Mouse (Mus musculus) CH12.LX (cell line): ENCODE results near the gene Rnf151. TPM values are rescaled to one million over a fixed set of nuclear protein-coding genes. Genes with fewer than 3 reads are reported as not detected.
A peak's percentile ranks its signal among the peaks of the same experiment; 100 is the strongest.

Source experiments
- DNase-seq: peaks from one replicate; pipeline ENCODE4 v3.0.0-alpha.2; 2013; ENCODE audit errors: extremely low read depth
- H3K27ac ChIP-seq: 2 replicates; pipeline ENCODE4 v1.5.1; 2012; ENCODE audit warnings: low read depth, mild to moderate bottlenecking, control low read depth, moderate library complexity; ENCODE audit not compliant: insufficient read depth
- H3K27me3 ChIP-seq: replicated peaks from 2 replicates; pipeline ENCODE3; 2012; ENCODE audit warnings: inconsistent platforms
- H3K36me3 ChIP-seq, 2 experiments: replicated peaks in 1 of 2; 2 replicates each; pipeline versions ENCODE3 to v1.6.1; 2012; ENCODE audit warnings: inconsistent platforms in 1 of 2, low read length in 1 of 2, mild to moderate bottlenecking in 1 of 2, mixed read lengths in 1 of 2, moderate library complexity in 1 of 2; ENCODE audit not compliant: control insufficient read depth in 1 of 2, insufficient read depth in 1 of 2
- H3K4me1 ChIP-seq, 2 experiments: 2 replicates each; pipeline ENCODE4 v1.6.1; 2012; ENCODE audit warnings: inconsistent platforms in 1 of 2, moderate library complexity in 1 of 2; ENCODE audit not compliant: insufficient read depth in 2 of 2, control insufficient read depth in 1 of 2
- H3K4me2 ChIP-seq: 2 replicates; pipeline ENCODE4 v1.6.1; 2012; ENCODE audit warnings: low read depth, mild to moderate bottlenecking, control low read depth; ENCODE audit not compliant: poor library complexity, insufficient read depth, severe bottlenecking
- H3K4me3 ChIP-seq, 3 experiments: fragments of 150-350 bp in 1 of 3; sonication (generic) in 1 of 3; replicated peaks in 1 of 3; 2 replicates each; pipeline versions ENCODE3 to v1.5.1; 2011 to 2012; ENCODE audit warnings: low read depth in 2 of 3, low read length in 2 of 3, mild to moderate bottlenecking in 2 of 3, moderate library complexity in 2 of 3, control low read depth in 1 of 3, improper control_type of control experiment in 1 of 3, inconsistent platforms in 1 of 3, mixed read lengths in 1 of 3; ENCODE audit not compliant: poor library complexity in 1 of 3
- H3K79me2 ChIP-seq: replicated peaks from 2 replicates; pipeline ENCODE4 v1.6.1; 2012; ENCODE audit warnings: mild to moderate bottlenecking, moderate library complexity; ENCODE audit not compliant: control insufficient read depth, poor library complexity, insufficient read depth, severe bottlenecking; ENCODE audit errors: extremely low read depth
- H3K9ac ChIP-seq: 2 replicates; pipeline ENCODE4 v1.6.1; 2012; ENCODE audit warnings: low read depth, mild to moderate bottlenecking, control low read depth, moderate library complexity; ENCODE audit not compliant: insufficient read depth
- H3K9me3 ChIP-seq: replicated peaks from 2 replicates; pipeline ENCODE3; 2012; ENCODE audit warnings: low read length, inconsistent platforms, mixed read lengths
- BHLHE40 ChIP-seq: IDR thresholded peaks from 2 replicates; pipeline ENCODE4 v1.6.1; 2011; ENCODE audit warnings: mild to moderate bottlenecking, low read depth, low read length, improper control_type of control experiment
- CHD1 ChIP-seq: IDR thresholded peaks from 2 replicates; pipeline ENCODE4 v1.6.1; 2012; ENCODE audit warnings: low read depth, low read length, improper control_type of control experiment, inconsistent platforms
- CHD2 ChIP-seq: IDR thresholded peaks from 2 replicates; pipeline ENCODE4 v1.6.1; 2011; ENCODE audit warnings: low read length, improper control_type of control experiment
- CTCF ChIP-seq, 2 experiments: IDR thresholded peaks in 1 of 2; conservative IDR thresholded peaks in 1 of 2; 2 replicates each; pipeline ENCODE4 v1.5.1; 2011 to 2012; ENCODE audit warnings: low read depth in 2 of 2, low read length in 2 of 2, improper control_type of control experiment in 1 of 2, inconsistent platforms in 1 of 2, mild to moderate bottlenecking in 1 of 2, moderate library complexity in 1 of 2
- ELF1 ChIP-seq: IDR thresholded peaks from 2 replicates; pipeline ENCODE4 v1.6.1; 2014; ENCODE audit warnings: low read depth, mild to moderate bottlenecking, inconsistent platforms, low read length, improper control_type of control experiment
- ETS1 ChIP-seq: conservative IDR thresholded peaks from 2 replicates; pipeline ENCODE4 v1.6.1; 2012; ENCODE audit warnings: low read depth, mild to moderate bottlenecking, inconsistent platforms, low read length, improper control_type of control experiment, moderate library complexity
- GABPA ChIP-seq: IDR thresholded peaks from 2 replicates; pipeline ENCODE4 v1.6.1; 2012; ENCODE audit warnings: low read depth, low read length, improper control_type of control experiment, inconsistent platforms; ENCODE audit not compliant: insufficient replicate concordance
- HCFC1 ChIP-seq: IDR thresholded peaks from 2 replicates; pipeline ENCODE4 v1.6.1; 2012; ENCODE audit warnings: low read depth, mild to moderate bottlenecking, inconsistent platforms, low read length, improper control_type of control experiment
- IRF4 ChIP-seq: IDR thresholded peaks from 2 replicates; pipeline ENCODE4 v1.6.1; 2014; ENCODE audit warnings: low read depth, mild to moderate bottlenecking, inconsistent platforms, low read length, improper control_type of control experiment
- JUND ChIP-seq: conservative IDR thresholded peaks from 2 replicates; pipeline ENCODE4 v1.6.1; 2011; ENCODE audit warnings: low read depth, low read length, improper control_type of control experiment
- KAT2A ChIP-seq: IDR thresholded peaks from 2 replicates; pipeline ENCODE4 v1.6.1; 2012; ENCODE audit warnings: low read length, improper control_type of control experiment, inconsistent platforms; ENCODE audit not compliant: insufficient replicate concordance
- MAFK ChIP-seq: IDR thresholded peaks from 2 replicates; pipeline ENCODE4 v1.6.1; 2011; ENCODE audit warnings: low read length, improper control_type of control experiment; ENCODE audit not compliant: insufficient replicate concordance
- MAX ChIP-seq: IDR thresholded peaks from 2 replicates; pipeline ENCODE4 v1.6.1; 2011; ENCODE audit warnings: low read length, improper control_type of control experiment
- MAZ ChIP-seq: IDR thresholded peaks from 2 replicates; pipeline ENCODE4 v1.6.1; 2012; ENCODE audit warnings: low read depth, mild to moderate bottlenecking, inconsistent platforms, low read length, improper control_type of control experiment, moderate library complexity
- MEF2A ChIP-seq: IDR thresholded peaks from 2 replicates; pipeline ENCODE4 v1.6.1; 2014; ENCODE audit warnings: low read depth, mild to moderate bottlenecking, inconsistent platforms, low read length, improper control_type of control experiment, borderline replicate concordance
- MXI1 ChIP-seq: IDR thresholded peaks from 2 replicates; pipeline ENCODE4 v1.6.1; 2011; ENCODE audit warnings: mild to moderate bottlenecking, low read depth, low read length, improper control_type of control experiment
- MYC ChIP-seq: IDR thresholded peaks from 2 replicates; pipeline ENCODE4 v1.6.1; 2011; ENCODE audit warnings: low read depth, mild to moderate bottlenecking, improper control_type of control experiment, low read length
- NELFE ChIP-seq: IDR thresholded peaks from 2 replicates; pipeline ENCODE4 v1.6.1; 2011; ENCODE audit warnings: low read depth, low read length, improper control_type of control experiment
- POLR2A ChIP-seq: IDR thresholded peaks from 2 replicates; pipeline ENCODE4 v1.6.1; 2011; ENCODE audit warnings: low read depth, mild to moderate bottlenecking, improper control_type of control experiment, low read length
- POLR2AphosphoS2 ChIP-seq: IDR thresholded peaks from 2 replicates; pipeline ENCODE4 v1.6.1; 2011; ENCODE audit warnings: low read depth, low read length, improper control_type of control experiment
- RAD21 ChIP-seq: IDR thresholded peaks from 2 replicates; pipeline ENCODE4 v1.6.1; 2011; ENCODE audit warnings: low read depth, mild to moderate bottlenecking, low read length, improper control_type of control experiment, moderate library complexity
- RCOR1 ChIP-seq: conservative IDR thresholded peaks from 2 replicates; pipeline ENCODE4 v1.6.1; 2012; ENCODE audit warnings: low read depth, mild to moderate bottlenecking, inconsistent platforms, low read length, improper control_type of control experiment
- SIN3A ChIP-seq: IDR thresholded peaks from 2 replicates; pipeline ENCODE4 v1.6.1; 2012; ENCODE audit warnings: low read length, improper control_type of control experiment, inconsistent platforms
- SMC3 ChIP-seq: IDR thresholded peaks from 2 replicates; pipeline ENCODE4 v1.6.1; 2011; ENCODE audit warnings: low read depth, low read length, improper control_type of control experiment
- TBP ChIP-seq: conservative IDR thresholded peaks from 2 replicates; pipeline ENCODE4 v1.6.1; 2011; ENCODE audit warnings: low read depth, low read length, improper control_type of control experiment
- TCF12 ChIP-seq: IDR thresholded peaks from 2 replicates; pipeline ENCODE4 v1.6.1; 2014; ENCODE audit warnings: low read depth, mild to moderate bottlenecking, inconsistent platforms, low read length, improper control_type of control experiment
- UBTF ChIP-seq: IDR thresholded peaks from 2 replicates; pipeline ENCODE4 v1.6.1; 2012; ENCODE audit warnings: low read depth, mild to moderate bottlenecking, inconsistent platforms, low read length, improper control_type of control experiment, moderate library complexity
- USF1 ChIP-seq: IDR thresholded peaks from 2 replicates; pipeline ENCODE4 v1.6.1; 2014; ENCODE audit warnings: low read depth, mild to moderate bottlenecking, inconsistent platforms, low read length, improper control_type of control experiment
- ZKSCAN1 ChIP-seq: IDR thresholded peaks from 2 replicates; pipeline ENCODE4 v1.6.1; 2012; ENCODE audit warnings: low read depth, inconsistent platforms, low read length, improper control_type of control experiment, borderline replicate concordance
- ZMIZ1 ChIP-seq: IDR thresholded peaks from 2 replicates; pipeline ENCODE4 v1.6.1; 2012; ENCODE audit warnings: low read depth, mild to moderate bottlenecking, inconsistent platforms, low read length, improper control_type of control experiment
- ZNF384 ChIP-seq: IDR thresholded peaks from 2 replicates; pipeline ENCODE4 v1.6.1; 2012; ENCODE audit warnings: low read depth, low read length, improper control_type of control experiment, inconsistent platforms
- dilution Hi-C: fragments of 300-500 bp; cut with MboI; formaldehyde crosslinking; loops from 2 replicates; pipeline ENCODE4 v1.14.3; 2020; ENCODE audit warnings: low sequenced_read_pairs; ENCODE audit not compliant: extremely low pct_unique_long_range_greater_than_20kb, extremely low pct_ligation_motif_present
- in situ Hi-C: fragments of 300-500 bp; cut with MboI; formaldehyde crosslinking; loops from 3 replicates; pipeline ENCODE4 v1.14.3; 2019; ENCODE audit warnings: low sequenced_read_pairs, low pct_ligation_motif_present, low pct_unique_long_range_greater_than_20kb, mixed read lengths
- polyA plus RNA-seq: library from polyadenylated mRNA; unstranded; fragments of >175 nt; gene quantifications from 2 replicates; pipeline ENCODE4 v1.2.1, GENCODE M21; 2012; ENCODE audit warnings: low read depth; ENCODE audit not compliant: insufficient read length
- total RNA-seq, 2 experiments: library from RNA; depleted of rRNA; stranded (reverse); fragments of 300-350 nt in 1 of 2; fragments of >200 nt in 1 of 2; gene quantifications; 2 replicates each; pipeline ENCODE4 v1.2.3; 2012 to 2014

Rnf151 gene
- total and polyA plus RNA-seq, 3 experiments = 0.34 to 0.59 TPM; not detected in 1

- H3K4me1 ChIP-seq = peaks cover 7 to 21% of the 10 kb centered on the region in 2 experiments; a peak in 3 of 4 replicates
- in situ Hi-C loops = no loop called here
- dilution Hi-C loops = no loop called here
Measured at GRCm38 (mm10) chr17:24706982-24707800, 10.7 kb downstream of the Rnf151 start, which contains the start of gene Tbl3. Gene Tbl3 (minus strand): TSS chr17:24707660.

GRCm38 (mm10) chr17:24705821-24706220, 12.0 kb downstream of the Rnf151 start:
- DNase-seq = no peak
- in situ Hi-C loops (no loop called here), dilution Hi-C loops (no loop called here)
- H3K4me2 ChIP-seq = no peak overlapping the region
- H3K4me3 ChIP-seq = no peak overlapping the region
- peaks cover 7 to 21% of the 10 kb centered on the region in 2 experiments; a peak in 3 of 4 replicates for H3K4me1 ChIP-seq
- peaks cover 41 to 47% of the 10 kb centered on the region in 2 experiments for H3K36me3 ChIP-seq
- H3K79me2 ChIP-seq = peaks cover 14% of the 10 kb centered on the region
- no peaks in the 10 kb centered on the region for H3K27me3 ChIP-seq
- no peak overlapping the region for H3K9ac ChIP-seq
- H3K27ac ChIP-seq = no peak overlapping the region
- H3K9me3 ChIP-seq = no peaks in the 10 kb centered on the region
- TF ChIP-seq JUND (no peak), MXI1 (no peak), RCOR1 (no peak), TCF12 (no peak), RAD21 (no peak), ETS1 (no peak), CTCF (conservative IDR thresholded peaks at IDR 0.05 in 1 of 2, IDR thresholded peaks at IDR 0.05 in 1 of 2; ENCODE audit: low read depth in 2 of 2, low read length in 2 of 2) (no peak), USF1 (no peak), SMC3 (no peak)
- TF ChIP-seq, all 38 proteins: peak for 0

More at GRCm38 (mm10) chr17:24706982-24707800, 10.7 kb downstream of the Rnf151 start, which contains the start of gene Tbl3:
- H3K27me3 ChIP-seq = no peaks in the 10 kb centered on the region
- no peaks in the 10 kb centered on the region for H3K9me3 ChIP-seq
- TF ChIP-seq RCOR1 (no peak), BHLHE40 (peak; percentile 50; the same call in 1 of the 2 replicates), MXI1 (peak; percentile 99), UBTF (no peak), POLR2A (peak; percentile 92), HCFC1 (peak; percentile 86), ZKSCAN1 (no peak), MAZ (no peak), TBP (peak; percentile 73; the same call in 1 of the 2 replicates), POLR2AphosphoS2 (peak; percentile 78; the same call in 1 of the 2 replicates), ZNF384 (no peak; the same call in none of the 2 replicates), GABPA (peak; percentile 58; the same call in 1 of the 2 replicates), IRF4 (peak; percentile 69; the same call in 1 of the 2 replicates), ZMIZ1 (peak; percentile 83; the same call in 1 of the 2 replicates), MYC (peak; percentile 90), KAT2A (peak; percentile 68; the same call in 1 of the 2 replicates), SIN3A (peak; percentile 99), MEF2A (peak; percentile 63; the same call in 1 of the 2 replicates), NELFE (peak; percentile 89), CHD1 (no peak), MAX (peak; percentile 91), TCF12 (peak; percentile 85), CHD2 (0 out of 2 replicates have a peak, but pooled peaks have one; percentile 9), JUND (0 out of 2 replicates have a peak, but pooled peaks have one; percentile 33), ELF1 (peak; percentile 66; the same call in 1 of the 2 replicates), MAFK (no peak)
- peak within 1 kb of the TSS; percentile 68 for H3K4me2 ChIP-seq
- H3K36me3 ChIP-seq = peaks cover 27 to 33% of the 10 kb centered on the region in 2 experiments
- peak within 1 kb of the TSS; percentile 86 for H3K9ac ChIP-seq
- H3K27ac ChIP-seq = peak within 1 kb of the TSS; percentile 52
- DNase-seq = peak; percentile 93
- peaks cover 14% of the 10 kb centered on the region for H3K79me2 ChIP-seq
- H3K4me3 ChIP-seq = peak within 1 kb of the TSS; percentile 83 to 96 (median 94)
